ENCODE assay signal across 27 mouse cellular contexts in genomic region chr19:29810022-29810421, GRCm38 (mm10).
"Had no signal": no experiment of that assay in that cellular context is flagged by ENCODE, and none has a peak within 500 bp of the region (broad histone marks: within the 10 kb centered on the region; RNA-seq: fewer than 3 reads in every experiment).

No protein-coding gene starts in this region.

- H3K27ac ChIP-seq: embryonic facial prominence, embryonic 10.5 days; embryonic facial prominence, embryonic 12.5 days; embryonic facial prominence, embryonic 13.5 days; embryonic facial prominence, embryonic 15.5 days; forebrain, embryonic 10.5 days; forebrain, embryonic 12.5 days; forebrain, embryonic 13.5 days; forebrain, embryonic 15.5 days; gastrocnemius, adult 2 months; heart, adult 2 months had no signal

- H3K27me3 ChIP-seq: embryonic facial prominence, embryonic 12.5 days; embryonic facial prominence, embryonic 13.5 days; embryonic facial prominence, embryonic 15.5 days; forebrain, embryonic 12.5 days; forebrain, embryonic 13.5 days; forebrain, embryonic 15.5 days had no signal

- DNase-seq: cerebellum, adult 9-10 months; cerebellum, adult 9-11 months; cerebellum, postnatal 10 days; cerebellum, postnatal 14 days; cerebellum, postnatal 25 days; cerebellum, postnatal 36 days; embryo, embryonic 11 days; forebrain, postnatal 0 days; gastrocnemius, adult 2 months; gastrocnemius, postnatal 10 days; gastrocnemius, postnatal 14 days; gastrocnemius, postnatal 25 days; gastrocnemius, postnatal 36 days; heart, adult 11 months; heart, adult 18-20 months; heart, adult 2 months had no signal

- H3K4me3 ChIP-seq: embryonic facial prominence, embryonic 10.5 days; embryonic facial prominence, embryonic 12.5 days; embryonic facial prominence, embryonic 13.5 days; embryonic facial prominence, embryonic 15.5 days; erythroblast, embryonic 14.5 days; forebrain, embryonic 10.5 days; forebrain, embryonic 12.5 days; forebrain, embryonic 13.5 days; forebrain, embryonic 15.5 days; gastrocnemius, adult 2 months; heart, adult 2 months had no signal

- H3K9ac ChIP-seq: embryonic facial prominence, embryonic 12.5 days; embryonic facial prominence, embryonic 13.5 days; embryonic facial prominence, embryonic 15.5 days; forebrain, embryonic 12.5 days; forebrain, embryonic 13.5 days; forebrain, embryonic 15.5 days; forebrain, postnatal 0 days had no signal

- H3K9me3 ChIP-seq: embryonic facial prominence, embryonic 10.5 days; embryonic facial prominence, embryonic 12.5 days; embryonic facial prominence, embryonic 13.5 days; embryonic facial prominence, embryonic 15.5 days; forebrain, embryonic 10.5 days; forebrain, embryonic 12.5 days; forebrain, embryonic 13.5 days; forebrain, embryonic 15.5 days had no signal

- H3K4me2 ChIP-seq: embryonic facial prominence, embryonic 12.5 days; embryonic facial prominence, embryonic 13.5 days; embryonic facial prominence, embryonic 15.5 days; forebrain, embryonic 12.5 days; forebrain, embryonic 13.5 days; forebrain, embryonic 15.5 days had no signal

- ATAC-seq: forebrain, embryonic 13.5 days; forebrain, embryonic 14.5 days; forebrain, embryonic 15.5 days; forebrain, embryonic 16.5 days; forebrain, postnatal 0 days had no signal
